Mouse (Mus musculus): Measurements from ENCODE around the gene Pinlyp.

DNA sequence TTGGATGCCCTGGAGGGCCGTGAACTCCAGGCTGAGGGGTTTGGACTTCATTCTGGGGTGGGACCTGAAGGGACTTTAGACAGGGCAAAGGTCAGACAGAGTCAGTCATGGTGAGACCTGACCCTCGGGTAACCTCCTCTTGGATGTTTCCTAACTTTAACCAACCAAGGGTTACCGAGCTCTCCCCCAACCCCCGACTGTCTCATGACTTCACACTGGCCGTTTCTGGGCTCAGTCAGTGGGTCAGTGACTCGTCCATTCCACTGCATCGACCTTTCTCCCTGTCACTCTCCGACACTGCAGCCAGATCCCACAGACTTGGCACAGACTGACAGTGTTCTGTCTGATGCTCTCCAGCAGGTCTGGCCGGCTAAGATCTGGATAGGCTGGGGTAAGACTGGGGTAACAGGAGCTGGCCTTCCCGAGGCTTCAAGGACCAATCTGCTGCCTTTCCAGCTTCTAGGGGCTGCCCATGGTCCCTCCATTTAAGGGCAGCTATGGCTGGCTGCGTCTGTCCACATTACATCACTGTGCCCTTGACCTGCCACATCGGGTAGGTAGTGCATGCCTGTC, 28.4 kb upstream of the Pinlyp start:
- TF ChIP-seq POLR2A (IDR thresholded peaks at IDR 0.05; ENCODE audit: low read depth, low read length) (no peak), CTCF (IDR thresholded peaks at IDR 0.05; ENCODE audit: extremely low read depth, insufficient read length, insufficient replicate concordance, low read depth, low read length) (no peak)
